Mouse (Mus musculus) cerebellum, adult 9-11 months (tissue): ENCODE results near the gene Ank3.
A peak's percentile ranks its signal among the peaks of the same experiment; 100 is the strongest.
"Not testable (repeated sequence)": the region's sequence is repeated elsewhere in the genome, so short reads cannot be mapped to it uniquely, and the experiment has no call there.

Source experiments
- DNase-seq: peaks from one replicate; pipeline ENCODE4 v3.0.0; 2022

Gene Ank3

GRCm38 (mm10) chr10:69862829-69863228, 464.3 kb downstream of the Ank3 start:
- no peak for DNase-seq

DNA sequence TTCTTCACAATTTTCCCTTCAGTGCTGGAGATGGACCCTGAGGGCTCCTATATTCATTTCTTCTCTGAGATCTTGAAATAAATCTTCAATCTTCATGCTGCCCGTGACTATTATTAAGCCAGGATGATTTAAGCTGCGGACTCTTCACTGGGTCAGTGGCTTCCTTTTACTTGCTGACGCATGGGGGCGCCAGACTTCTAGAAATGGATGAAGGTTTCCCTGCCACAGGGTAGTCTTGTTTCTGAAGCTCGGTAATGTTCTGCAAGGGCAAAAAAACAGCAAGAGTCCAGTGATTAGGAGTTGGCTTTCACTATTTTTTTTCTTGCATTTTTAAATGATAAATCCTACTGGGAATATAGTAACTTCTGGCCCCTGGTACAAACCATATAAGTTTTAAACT, 471.8 kb downstream of the Ank3 start:
- DNase-seq: peak; percentile 84

- peak; percentile 68 for DNase-seq
Observed at GRCm38 (mm10) chr10:69870947-69871346, 472.4 kb downstream of the Ank3 start.

GRCm38 (mm10) chr10:69872182-69872741, 473.7 kb downstream of the Ank3 start:
- no peak for DNase-seq

- DNase-seq: no peak
Observed at GRCm38 (mm10) chr10:69872892-69873291, 474.3 kb downstream of the Ank3 start.

- DNase-seq: no peak
Observed at GRCm38 (mm10) chr10:69874806-69875205, 476.2 kb downstream of the Ank3 start.

DNA sequence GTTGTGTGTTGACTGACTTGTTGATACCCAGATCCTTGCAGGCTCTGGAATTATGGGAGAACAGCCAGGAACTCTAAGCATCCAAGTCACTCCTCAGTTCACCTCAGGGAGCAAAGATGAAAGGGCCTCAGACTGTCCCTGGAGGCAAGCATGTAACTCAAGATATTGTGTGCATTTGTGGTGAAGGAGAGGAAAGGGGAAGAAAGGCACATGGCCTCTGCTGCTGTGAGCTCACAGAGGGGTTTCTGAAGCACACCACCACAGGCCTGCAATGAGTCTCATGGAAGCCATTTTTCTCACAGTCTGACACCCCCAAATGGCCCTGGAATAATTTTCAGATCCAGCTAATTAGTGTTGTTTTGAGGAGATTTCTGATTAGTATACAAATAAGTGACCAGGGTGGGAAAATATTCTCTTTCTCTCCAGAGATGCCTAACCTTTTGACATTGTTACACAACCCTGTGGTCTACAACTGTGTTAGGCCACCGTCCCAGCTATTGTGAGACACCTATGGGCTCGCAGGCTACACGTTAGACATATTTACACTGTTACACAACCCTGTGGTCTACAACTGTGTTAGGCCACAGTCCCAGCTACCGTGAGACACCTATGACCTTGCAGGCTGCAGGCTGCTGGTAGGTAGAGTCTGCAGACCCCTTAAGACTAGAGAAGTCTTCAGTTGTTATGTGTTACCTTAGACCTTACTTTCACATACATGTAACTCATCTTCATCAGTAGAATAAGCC, 485.5 kb downstream of the Ank3 start:
- DNase-seq: no peak

GRCm38 (mm10) chr10:69888399-69888798, 489.8 kb downstream of the Ank3 start:
- no peak for DNase-seq

DNA sequence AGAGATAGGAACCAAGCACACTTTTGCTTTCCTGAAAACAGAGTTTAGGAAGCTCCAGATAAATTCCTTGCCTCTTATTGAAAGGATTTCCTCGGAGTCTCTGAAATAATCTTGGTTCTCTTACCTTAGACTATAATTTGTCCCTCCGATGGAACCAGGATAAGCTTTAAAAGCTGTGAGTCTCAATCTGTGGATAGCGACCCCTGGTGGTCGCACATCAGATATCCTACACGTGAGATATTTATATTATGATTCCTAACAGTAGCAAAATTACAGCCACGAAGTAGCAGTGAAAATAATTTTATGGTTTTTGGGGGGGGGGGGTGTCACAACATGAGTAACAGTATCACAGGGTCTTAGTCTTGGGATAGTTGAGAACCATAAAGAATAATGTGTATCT, 491.2 kb downstream of the Ank3 start:
- no peak for DNase-seq

DNA sequence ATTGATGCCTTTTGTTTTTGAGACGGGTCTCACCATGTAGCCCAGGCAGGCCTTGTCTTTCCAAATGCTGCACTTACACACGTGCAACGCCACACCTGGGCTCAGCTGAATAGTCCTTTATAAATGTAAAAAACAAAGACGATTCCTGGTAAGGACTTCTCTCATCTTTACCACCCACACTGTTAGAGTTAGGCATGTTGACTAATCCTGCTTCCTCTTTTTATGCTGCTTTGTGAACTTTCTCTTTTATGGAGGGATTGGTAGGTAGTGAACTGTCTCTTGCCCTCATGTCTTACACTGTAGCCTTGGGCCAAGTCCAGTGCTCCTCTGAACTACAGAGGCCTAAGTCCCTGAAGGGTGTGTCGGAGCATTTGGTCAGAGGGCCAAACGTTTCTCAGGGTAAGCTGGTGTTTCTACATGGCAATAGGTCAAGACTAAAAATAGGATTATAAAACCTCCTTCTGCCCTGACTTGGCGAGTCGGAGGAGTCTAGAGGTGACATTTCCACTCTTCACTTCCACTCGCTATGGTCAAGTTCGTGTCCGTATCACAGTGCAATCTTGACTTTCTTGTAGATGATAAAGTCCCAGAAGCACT, 491.9 kb downstream of the Ank3 start:
- DNase-seq: no peak

- DNase-seq: peak; percentile 39
Observed at GRCm38 (mm10) chr10:69892162-69892561, 493.6 kb downstream of the Ank3 start.

DNA sequence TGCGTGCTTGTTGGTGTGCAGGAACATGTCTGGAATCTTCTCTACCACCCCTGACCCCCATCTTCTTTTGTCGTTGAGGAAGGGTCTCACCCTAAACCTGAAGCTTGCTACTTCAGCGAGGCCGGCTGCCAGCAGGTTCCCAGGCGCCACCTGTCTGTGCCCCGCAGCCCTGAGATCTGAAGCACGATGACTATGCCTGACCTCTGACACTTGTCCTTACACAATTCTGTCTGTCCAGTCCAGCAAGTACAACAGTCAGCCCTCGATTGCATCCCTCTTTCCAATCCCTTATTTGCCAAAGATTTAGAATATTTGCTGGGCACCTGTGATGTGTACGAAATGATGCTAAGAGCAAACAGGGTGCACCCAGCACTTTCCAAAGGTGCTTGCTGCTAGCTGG, 497.0 kb downstream of the Ank3 start:
- DNase-seq: no peak

GRCm38 (mm10) chr10:69897927-69898326, 499.4 kb downstream of the Ank3 start:
- DNase-seq: no peak

GRCm38 (mm10) chr10:69898821-69899220, 500.2 kb downstream of the Ank3 start:
- DNase-seq: no peak

DNA sequence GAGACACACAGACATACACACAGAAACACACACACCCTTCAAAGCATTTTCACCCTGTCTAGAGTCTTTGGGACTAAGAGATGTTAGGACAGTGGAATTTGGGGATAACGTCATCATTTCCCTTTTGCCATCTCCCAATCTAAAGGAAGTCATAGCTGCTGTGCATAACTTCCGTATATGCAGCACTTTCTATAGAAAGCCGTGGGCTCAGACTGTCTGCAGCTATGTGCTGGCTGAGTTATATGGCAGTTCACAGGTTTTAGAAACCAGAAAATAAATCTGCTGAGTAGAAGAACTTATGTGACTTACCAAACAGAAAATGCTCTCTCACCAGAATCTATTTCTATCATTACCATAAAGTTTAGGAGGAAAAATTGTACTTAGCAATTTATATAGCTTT, 501.2 kb downstream of the Ank3 start:
- DNase-seq: no peak

DNA sequence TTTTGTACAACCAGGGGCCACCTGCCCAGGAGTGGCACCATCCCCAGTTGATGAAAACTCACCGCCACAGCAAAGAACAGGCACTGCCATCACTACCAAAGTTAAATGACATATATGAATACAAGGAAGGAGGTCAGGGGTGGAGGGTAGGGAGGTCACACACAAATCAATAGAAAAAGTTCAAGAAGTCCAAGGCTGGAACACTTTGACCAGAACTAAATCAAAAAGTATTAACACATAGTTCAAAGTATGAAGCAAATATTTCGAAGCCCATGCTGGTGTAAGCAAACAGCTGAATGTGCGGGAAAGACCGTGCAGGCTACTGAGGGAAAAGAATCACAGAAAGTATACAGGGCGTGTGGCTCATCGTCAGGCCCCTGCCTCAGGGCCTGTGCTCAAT, 503.5 kb downstream of the Ank3 start:
- DNase-seq: no peak

GRCm38 (mm10) chr10:69904321-69904720, 505.7 kb downstream of the Ank3 start:
- no peak for DNase-seq

DNA sequence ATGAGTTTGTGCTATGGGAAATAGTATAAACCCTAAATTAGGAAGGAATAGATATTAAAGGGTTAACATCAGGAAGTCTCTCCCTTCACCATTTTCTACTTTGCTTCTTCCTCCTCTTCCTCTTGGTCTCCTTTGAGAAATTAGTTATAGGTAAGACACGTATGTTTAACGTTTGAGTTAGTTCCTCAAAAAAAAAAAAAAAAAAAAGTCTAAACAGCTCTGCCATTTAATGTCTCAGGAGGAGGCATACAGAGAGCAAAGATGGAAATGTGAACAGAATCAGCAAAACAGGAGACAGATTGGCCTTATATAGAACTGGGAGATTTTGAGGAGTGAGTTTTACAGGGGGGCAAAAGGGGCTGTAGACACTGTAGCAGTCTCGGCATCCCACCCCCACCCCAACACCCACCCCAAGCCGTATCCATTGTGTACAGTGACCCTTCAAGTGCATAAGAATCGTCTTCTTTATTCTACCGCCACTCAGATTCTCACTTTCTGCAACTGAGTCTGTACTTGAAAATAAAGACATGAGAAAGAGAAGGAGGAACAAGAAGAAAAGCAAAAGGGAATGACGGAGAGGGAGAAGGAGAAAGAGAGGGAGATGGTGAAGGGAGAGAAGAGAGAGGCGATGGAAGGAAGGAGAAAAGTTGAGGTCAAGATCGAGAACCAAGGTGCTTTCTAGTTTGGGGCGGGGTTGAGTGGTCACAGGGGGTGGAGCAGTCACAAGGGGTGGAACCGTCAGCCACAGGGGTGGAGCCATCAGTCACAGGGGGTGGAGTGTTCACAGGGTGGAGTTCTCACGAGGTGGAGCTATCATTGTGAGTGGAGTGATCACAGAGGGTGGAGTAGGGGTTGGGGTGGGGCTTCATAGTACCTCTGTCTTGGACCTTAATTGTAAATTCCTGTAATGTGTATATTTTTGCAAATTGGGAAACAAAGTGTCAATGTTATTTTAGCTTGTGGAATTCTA, 509.5 kb downstream of the Ank3 start:
- no peak for DNase-seq

DNA sequence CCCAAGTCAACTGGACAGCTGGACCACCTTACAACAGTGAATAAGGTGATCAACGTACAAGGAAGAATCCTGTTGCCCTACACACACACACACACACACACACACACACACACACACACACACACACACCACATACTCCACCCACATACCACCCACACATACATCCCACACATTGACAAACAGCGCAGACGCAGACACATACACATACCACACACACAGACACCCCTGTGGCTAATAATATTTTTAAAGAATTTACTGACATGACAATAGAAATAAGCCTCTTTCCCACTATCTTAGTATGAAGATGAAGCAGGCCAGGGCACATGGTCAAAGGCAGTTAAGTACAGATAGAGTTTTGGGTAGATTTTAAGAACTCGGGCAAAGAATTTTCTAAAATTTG, 511.3 kb downstream of the Ank3 start:
- DNase-seq: no peak

GRCm38 (mm10) chr10:69910304-69910703, 511.7 kb downstream of the Ank3 start:
- peak; percentile 42 for DNase-seq

DNA sequence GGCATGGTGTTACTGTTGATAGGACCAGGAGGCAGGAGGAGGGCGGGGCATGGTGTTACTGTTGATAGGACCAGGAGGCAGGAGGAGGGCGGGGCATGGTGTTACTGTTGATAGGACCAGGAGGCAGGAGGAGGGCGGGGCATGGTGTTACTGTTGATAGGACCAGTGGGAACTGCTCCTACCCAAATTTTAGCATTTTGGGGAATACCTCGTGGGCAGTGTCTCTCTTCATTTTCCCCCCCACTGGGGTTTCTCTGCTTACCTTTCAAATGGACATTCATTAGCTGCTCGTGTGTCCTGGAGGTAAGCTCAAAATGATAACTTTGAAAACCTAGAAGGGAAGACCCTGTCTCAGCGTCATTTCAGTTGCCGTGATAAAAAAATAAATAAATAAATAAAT, 512.2 kb downstream of the Ank3 start:
- DNase-seq: not testable (repeated sequence)

DNA sequence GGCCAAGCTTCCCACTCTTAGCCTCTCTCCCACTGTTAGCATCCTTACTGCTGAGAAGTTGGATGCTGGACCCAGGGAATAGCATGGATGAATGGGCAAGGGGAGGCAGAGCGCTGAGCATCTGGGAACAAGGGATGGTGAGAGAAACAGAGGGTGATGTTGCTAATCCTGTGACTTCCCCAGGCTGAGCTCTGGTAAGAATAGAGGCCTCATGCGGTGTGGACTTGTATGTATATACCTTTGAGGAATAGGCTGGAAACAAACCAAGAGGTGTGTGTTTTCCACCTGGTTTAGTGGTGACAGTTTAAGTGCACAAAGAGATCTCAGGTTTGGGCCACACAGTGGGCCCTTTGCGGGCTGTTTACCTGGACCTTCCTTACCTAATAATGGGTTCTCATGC, 517.0 kb downstream of the Ank3 start:
- no peak for DNase-seq

DNA sequence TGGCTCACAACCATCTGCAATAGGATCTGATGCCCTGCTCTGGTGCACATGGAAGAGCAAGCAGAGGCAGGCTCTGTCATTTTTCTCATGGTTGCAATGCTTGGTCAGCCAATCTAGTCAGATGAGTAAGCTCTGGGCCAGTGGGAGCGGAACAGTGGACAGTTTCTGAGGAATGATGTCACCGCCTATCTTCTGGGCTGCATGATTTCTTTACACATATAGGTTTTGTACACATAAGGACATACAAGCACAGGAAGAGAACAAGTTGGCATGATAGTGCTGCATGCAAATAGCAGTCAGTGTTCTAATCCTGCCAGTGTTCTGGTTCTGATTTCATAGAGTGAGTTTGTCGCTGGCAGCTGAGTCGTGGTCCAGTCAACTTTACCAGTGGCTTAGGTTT, 517.6 kb downstream of the Ank3 start:
- DNase-seq: no peak
